Mouse (Mus musculus): ENCODE data around the gene Slc16a1. TPM values are rescaled to one million over a fixed set of nuclear protein-coding genes. Genes with fewer than 3 reads are reported as not detected.
"Not testable (repeated sequence)": the region's sequence is repeated elsewhere in the genome, so short reads cannot be mapped to it uniquely, and the experiment has no call there.

Slc16a1 gene
- polyA plus RNA-seq, 1 experiment from 2014 or later, result 8.3 TPM

- no peak overlapping the region for H3K4me2 ChIP-seq
- peaks cover 18% of the 10 kb centered on the region for H3K4me1 ChIP-seq (replicated peaks)
- no peak overlapping the region for H3K4me3 ChIP-seq
- no peaks in the 10 kb centered on the region for H3K27me3 ChIP-seq
- H3K27ac ChIP-seq (replicated peaks), result no peak overlapping the region
- no peak overlapping the region for H3K9ac ChIP-seq
- WGBS, result 94% methylated on average over 5 of the region's 5 CpGs
- no peaks in the 10 kb centered on the region for H3K36me3 ChIP-seq
- no peak for ATAC-seq (ENCODE audit: low read depth)
- H3K9me3 ChIP-seq, result no peaks in the 10 kb centered on the region
These were observed 30.5 kb downstream of the Slc16a1 start for GRCm38 (mm10) chr3:104668989-104669388.

GRCm38 (mm10) chr3:104669856-104670182 is 31.4 kb downstream of the Slc16a1 start:
- Histone ChIP-seq H3K9me3 (no peaks in the 10 kb centered on the region), H3K36me3 (no peaks in the 10 kb centered on the region), H3K27me3 (no peaks in the 10 kb centered on the region), H3K27ac (replicated peaks) (no peak overlapping the region; the same call in 1 of the 2 replicates), H3K9ac (no peak overlapping the region), H3K4me1 (replicated peaks) (peaks cover 26% of the 10 kb centered on the region), H3K4me2 (no peak overlapping the region), H3K4me3 (no peak overlapping the region)
- 20% methylated on average over 1 of the region's 1 CpGs for WGBS
- no peak for ATAC-seq (ENCODE audit: low read depth)

- not testable (repeated sequence) for H3K9ac ChIP-seq; H3K36me3 ChIP-seq; H3K4me3 ChIP-seq; H3K27me3 ChIP-seq; H3K9me3 ChIP-seq; H3K27ac ChIP-seq (replicated peaks); H3K4me2 ChIP-seq
- H3K4me1 ChIP-seq (replicated peaks), result peaks cover 31% of the 10 kb centered on the region
- ATAC-seq (ENCODE audit: low read depth), result peak; percentile 49; the same call in 1 of the 2 replicates
- WGBS, result 41% methylated on average over 1 of the region's 1 CpGs
These were observed 31.9 kb downstream of the Slc16a1 start for GRCm38 (mm10) chr3:104670183-104671020.

- Histone ChIP-seq H3K4me3 (no peak overlapping the region), H3K9ac (no peak overlapping the region), H3K4me1 (replicated peaks) (peaks cover 35% of the 10 kb centered on the region), H3K36me3 (no peaks in the 10 kb centered on the region), H3K4me2 (no peak overlapping the region), H3K9me3 (no peaks in the 10 kb centered on the region), H3K27ac (replicated peaks) (no peak overlapping the region), H3K27me3 (no peaks in the 10 kb centered on the region)
- 76% methylated on average over 6 of the region's 6 CpGs for WGBS
- ATAC-seq (ENCODE audit: low read depth), result no peak
These were observed 33.1 kb downstream of the Slc16a1 start for GRCm38 (mm10) chr3:104671543-104671942.

GRCm38 (mm10) chr3:104672041-104672440 is 33.6 kb downstream of the Slc16a1 start:
- 60% methylated on average over 4 of the region's 4 CpGs for WGBS
- peaks cover 35% of the 10 kb centered on the region for H3K4me1 ChIP-seq (replicated peaks)

DNA sequence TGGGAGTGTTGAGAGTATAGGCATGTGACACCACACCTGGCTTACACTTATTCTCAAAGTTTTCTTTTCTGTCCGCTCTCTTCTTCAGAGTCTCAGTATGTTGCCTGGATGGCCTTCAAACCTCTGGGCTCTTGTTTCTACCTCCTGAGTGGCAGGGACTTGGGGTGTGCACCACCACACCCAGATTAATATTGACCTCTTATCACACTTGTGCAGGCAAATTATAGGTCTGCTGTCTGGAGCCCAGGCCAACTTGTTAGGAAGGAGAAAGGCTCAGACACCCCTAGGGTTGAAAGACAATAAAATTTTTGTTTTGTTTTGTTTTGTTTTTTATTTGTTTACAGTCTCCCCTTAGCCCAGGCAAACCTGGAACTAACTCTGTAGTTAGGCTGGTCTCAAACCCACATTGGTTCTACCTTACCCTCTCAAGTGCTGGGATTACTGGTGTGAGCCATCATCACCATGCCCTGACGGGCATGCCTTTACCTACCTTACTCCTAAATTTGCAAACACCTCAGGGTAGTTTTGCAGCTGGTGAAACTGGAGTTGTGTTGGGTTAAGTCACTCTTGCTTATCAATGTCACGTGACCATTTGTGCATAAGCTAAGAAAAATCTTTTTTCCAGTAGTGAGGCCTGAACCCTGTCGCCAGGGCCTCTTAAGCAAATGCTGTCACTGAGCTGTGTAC is 35.3 kb downstream of the Slc16a1 start:
- Histone ChIP-seq H3K9ac (no peak overlapping the region), H3K36me3 (no peaks in the 10 kb centered on the region), H3K9me3 (no peaks in the 10 kb centered on the region), H3K4me2 (no peak overlapping the region), H3K4me3 (no peak overlapping the region), H3K4me1 (replicated peaks) (peaks cover 35% of the 10 kb centered on the region), H3K27me3 (no peaks in the 10 kb centered on the region), H3K27ac (replicated peaks) (no peak overlapping the region)
- ATAC-seq (ENCODE audit: low read depth), result no peak
- WGBS, result 68% methylated on average over 4 of the region's 4 CpGs

More at GRCm38 (mm10) chr3:104672041-104672440, 33.6 kb downstream of the Slc16a1 start:
- Histone ChIP-seq H3K9ac (no peak overlapping the region), H3K27ac (replicated peaks) (no peak overlapping the region), H3K36me3 (no peaks in the 10 kb centered on the region), H3K9me3 (no peaks in the 10 kb centered on the region), H3K27me3 (no peaks in the 10 kb centered on the region), H3K4me3 (no peak overlapping the region), H3K4me2 (no peak overlapping the region)
- ATAC-seq (ENCODE audit: low read depth), result no peak

DNA sequence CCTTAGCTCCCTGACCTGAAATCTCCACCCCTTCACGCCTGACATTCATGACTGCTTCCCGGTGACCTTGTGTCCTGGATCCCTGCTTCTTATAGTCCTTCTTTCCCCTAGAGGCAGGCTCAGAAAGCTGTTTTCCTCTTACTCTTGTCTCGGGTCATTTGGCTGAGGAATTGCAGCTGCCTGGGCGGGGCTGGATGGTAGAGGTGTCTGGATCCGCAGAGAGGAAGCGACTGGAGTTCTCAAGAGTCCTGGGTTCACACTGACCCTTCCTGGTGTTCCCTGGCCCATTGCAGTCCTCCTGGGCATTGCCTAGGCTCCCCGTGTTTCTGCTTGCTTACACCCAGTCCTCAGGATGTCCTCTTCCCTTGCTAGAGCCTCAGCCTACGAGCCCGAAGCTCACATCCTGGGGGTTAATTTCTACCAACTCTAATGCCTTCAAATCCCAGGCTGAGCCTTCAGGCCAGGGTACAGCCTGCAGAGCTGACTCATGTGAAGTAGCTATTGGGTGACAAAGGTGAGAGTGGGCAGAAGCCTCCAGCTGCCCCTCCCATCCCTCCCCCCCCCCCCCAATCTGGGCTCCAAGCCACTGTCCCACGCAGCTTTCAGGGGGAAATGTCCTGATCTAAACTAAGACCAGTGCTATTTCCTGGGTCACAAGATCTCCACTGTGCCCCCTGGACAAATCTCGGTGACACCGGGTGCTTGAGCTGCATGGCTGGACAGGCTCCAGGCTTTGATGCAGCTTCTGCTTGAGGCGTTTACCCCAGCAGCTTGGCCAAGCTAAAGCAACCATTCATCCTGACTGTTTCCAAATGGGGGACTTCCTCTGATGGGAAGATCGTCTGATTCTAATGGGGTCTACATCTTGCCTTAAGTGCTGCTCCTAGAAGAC is 36.1 kb downstream of the Slc16a1 start:
- H3K27me3 ChIP-seq, result no peaks in the 10 kb centered on the region
- peak overlapping the region; percentile 39 for H3K4me3 ChIP-seq
- peak; percentile 29; the same call in 1 of the 2 replicates for ATAC-seq (ENCODE audit: low read depth)
- WGBS, result 16% methylated on average over 14 of the region's 14 CpGs
- H3K9ac ChIP-seq, result peak overlapping the region; percentile 71
- no peaks in the 10 kb centered on the region for H3K36me3 ChIP-seq
- peak overlapping the region; percentile 70 for H3K4me2 ChIP-seq
- no peaks in the 10 kb centered on the region for H3K9me3 ChIP-seq
- H3K4me1 ChIP-seq (replicated peaks), result peaks cover 35% of the 10 kb centered on the region
- H3K27ac ChIP-seq (replicated peaks), result 0 out of 2 replicates have a peak overlapping the region, but pooled peaks have one; percentile 34

- 8% methylated on average over 23 of the region's 23 CpGs for WGBS
- ATAC-seq (ENCODE audit: low read depth), result peak; percentile 92
- Histone ChIP-seq H3K9ac (peak overlapping the region; percentile 71), H3K4me2 (peak overlapping the region; percentile 70), H3K9me3 (no peaks in the 10 kb centered on the region), H3K27ac (replicated peaks) (0 out of 2 replicates have a peak overlapping the region, but pooled peaks have one; percentile 34), H3K36me3 (no peaks in the 10 kb centered on the region), H3K27me3 (no peaks in the 10 kb centered on the region), H3K4me3 (peak overlapping the region; percentile 39), H3K4me1 (replicated peaks) (peaks cover 29% of the 10 kb centered on the region)
These were observed 36.9 kb downstream of the Slc16a1 start for GRCm38 (mm10) chr3:104675258-104675851.

GRCm38 (mm10) chr3:104677781-104678180 is 39.3 kb downstream of the Slc16a1 start:
- H3K4me2 ChIP-seq, result no peak overlapping the region
- no peaks in the 10 kb centered on the region for H3K27me3 ChIP-seq
- 87% methylated on average over 2 of the region's 2 CpGs for WGBS
- H3K4me1 ChIP-seq (replicated peaks), result peaks cover 17% of the 10 kb centered on the region
- ATAC-seq (ENCODE audit: low read depth), result no peak
- no peaks in the 10 kb centered on the region for H3K9me3 ChIP-seq
- H3K27ac ChIP-seq (replicated peaks), result no peak overlapping the region
- no peak overlapping the region for H3K4me3 ChIP-seq
- H3K9ac ChIP-seq, result no peak overlapping the region
- no peaks in the 10 kb centered on the region for H3K36me3 ChIP-seq

DNA sequence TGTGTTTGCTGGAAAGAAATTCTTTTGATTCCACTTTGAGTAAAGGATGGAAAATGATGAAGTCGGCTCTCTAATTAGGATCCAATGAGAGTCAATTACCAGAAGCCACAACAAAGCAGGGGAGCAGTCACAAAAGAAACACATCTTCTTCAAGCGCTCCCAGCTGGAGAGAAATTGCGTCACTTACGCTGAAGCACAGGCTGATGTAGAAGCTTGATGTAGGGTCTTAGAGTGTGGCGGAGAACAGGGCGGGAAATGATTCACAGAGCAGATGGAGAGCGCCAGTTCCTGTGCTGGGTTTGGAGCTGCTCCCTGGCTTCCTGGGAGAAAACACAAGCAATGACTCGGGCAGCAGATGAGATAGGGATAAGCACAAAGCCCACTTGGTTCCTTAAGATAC is 40.4 kb downstream of the Slc16a1 start:
- no peak overlapping the region for H3K27ac ChIP-seq (replicated peaks)
- no peak overlapping the region for H3K9ac ChIP-seq
- no peaks in the 10 kb centered on the region for H3K36me3 ChIP-seq
- peaks cover 17% of the 10 kb centered on the region for H3K4me1 ChIP-seq (replicated peaks)
- no peaks in the 10 kb centered on the region for H3K9me3 ChIP-seq
- ATAC-seq (ENCODE audit: low read depth), result no peak
- no peak overlapping the region for H3K4me3 ChIP-seq
- H3K27me3 ChIP-seq, result no peaks in the 10 kb centered on the region
- WGBS, result 86% methylated on average over 8 of the region's 8 CpGs
- no peak overlapping the region for H3K4me2 ChIP-seq

DNA sequence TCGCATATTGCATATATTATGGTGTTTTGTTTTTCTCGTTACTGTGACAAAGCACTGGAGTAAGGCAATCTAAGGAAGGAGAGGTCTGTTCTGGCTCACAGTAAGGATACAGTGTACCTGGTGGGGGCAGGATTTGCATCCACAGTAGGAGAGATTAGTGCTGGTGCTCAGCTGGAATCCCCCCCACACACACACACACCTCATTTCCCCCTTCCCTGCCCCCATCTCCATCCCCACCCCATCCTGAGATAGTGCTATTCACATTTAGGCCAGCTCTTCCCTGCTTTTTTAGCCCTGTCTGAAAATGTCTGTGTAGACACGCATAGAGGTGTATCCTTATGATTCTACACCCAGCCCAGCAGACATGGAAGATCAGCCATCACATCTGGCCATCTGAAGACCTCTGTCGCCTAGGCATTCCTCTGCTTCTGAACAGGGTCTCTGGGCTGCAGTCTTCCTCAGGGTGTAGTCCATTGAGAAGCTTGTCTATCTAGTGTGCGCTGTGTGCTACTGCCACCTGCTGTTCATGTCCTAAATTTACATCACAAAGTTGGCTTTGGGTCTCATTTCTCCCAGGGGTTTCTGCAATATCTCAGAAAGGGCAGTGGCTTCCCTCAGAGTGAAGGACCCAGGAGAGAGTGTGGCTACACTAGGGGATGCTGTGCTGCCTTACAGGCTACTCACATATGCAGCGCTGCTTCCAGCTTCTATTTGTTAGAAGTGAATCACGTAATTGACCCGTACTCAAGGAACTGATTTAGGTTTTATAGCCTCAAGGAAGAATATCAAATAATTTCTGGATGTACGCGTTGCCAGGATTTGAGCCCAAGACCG is 44.4 kb downstream of the Slc16a1 start:
- Histone ChIP-seq H3K27ac (replicated peaks) (no peak overlapping the region), H3K9me3 (no peaks in the 10 kb centered on the region), H3K4me1 (replicated peaks) (no peaks in the 10 kb centered on the region), H3K4me2 (no peak overlapping the region), H3K9ac (no peak overlapping the region), H3K4me3 (no peak overlapping the region), H3K36me3 (no peaks in the 10 kb centered on the region), H3K27me3 (no peaks in the 10 kb centered on the region)
- peak; percentile 80 for ATAC-seq (ENCODE audit: low read depth)
- WGBS, result 64% methylated on average over 11 of the region's 11 CpGs
